Mouse (Mus musculus) adrenal gland, adult 18-20 months (tissue): ENCODE measurements around the gene Bean1. TPM values are rescaled to one million over a fixed set of nuclear protein-coding genes. Genes with fewer than 3 reads are reported as not detected.
A peak's percentile ranks its signal among the peaks of the same experiment; 100 is the strongest.
"Not testable (repeated sequence)": the region's sequence is repeated elsewhere in the genome, so short reads cannot be mapped to it uniquely, and the experiment has no call there.

Source experiments
- DNase-seq, 2 experiments: peaks; one replicate each; pipeline ENCODE4 v3.0.0; 2021 to 2022; ENCODE audit warnings: low spot score in 2 of 2
- total RNA-seq, 2 experiments: library from RNA; stranded (reverse); gene quantifications; 1 replicate in 1 of 2; 2 replicates in 1 of 2; pipeline ENCODE4 v1.2.3; 2021

Bean1 gene
- total RNA-seq, 2 experiments from 2014 or later = 6.3 to 12.0 TPM

- no peak for DNase-seq
These were observed 69.2 kb downstream of the Bean1 start for GRCm38 (mm10) chr8:104239418-104239861.

- DNase-seq = no peak
These were observed 71.9 kb downstream of the Bean1 start for GRCm38 (mm10) chr8:104242038-104242644.

GRCm38 (mm10) chr8:104246621-104247020 lies 76.4 kb downstream of the Bean1 start:
- no peak for DNase-seq

GRCm38 (mm10) chr8:104247054-104247907 lies 77.0 kb downstream of the Bean1 start:
- no peak for DNase-seq

GRCm38 (mm10) chr8:104247908-104248275 lies 77.7 kb downstream of the Bean1 start:
- peak in 1 of 2 experiments; percentile 15 for DNase-seq

- peak; percentile 75 to 79 for DNase-seq
These were observed 78.0 kb downstream of the Bean1 start, which contains the start of gene Tk2 for GRCm38 (mm10) chr8:104248276-104248675. Tk2 (minus strand) TSS chr8:104248558.

GRCm38 (mm10) chr8:104249442-104249996 lies 79.3 kb downstream of the Bean1 start:
- DNase-seq = no peak

GRCm38 (mm10) chr8:104250439-104251367 lies 80.5 kb downstream of the Bean1 start, which contains the start of gene Cklf:
Cklf (plus strand) TSS chr8:104250861.
- peak; percentile 84 to 87 for DNase-seq

- DNase-seq = peak in 1 of 2 experiments; percentile 17
These were observed 81.2 kb downstream of the Bean1 start for GRCm38 (mm10) chr8:104251461-104251860.

GRCm38 (mm10) chr8:104253016-104253415 lies 82.8 kb downstream of the Bean1 start:
- peak in 1 of 2 experiments; percentile 24 for DNase-seq

- DNase-seq = not testable (repeated sequence)
These were observed 91.6 kb downstream of the Bean1 start for GRCm38 (mm10) chr8:104261802-104262201.

- not testable (repeated sequence) for DNase-seq
These were observed 94.2 kb downstream of the Bean1 start for GRCm38 (mm10) chr8:104264271-104264935.

- no peak for DNase-seq
These were observed 98.1 kb downstream of the Bean1 start for GRCm38 (mm10) chr8:104268368-104268767.

Other genes starting within 250 kb of the Bean1 start
- gene Cdh5, start 68.8 kb upstream of the Bean1 start, total RNA-seq = 10 to 100 TPM; 33.9 to 41.2 TPM
- gene Tk2, start 78.1 kb downstream of the Bean1 start, total RNA-seq = 10 to 100 TPM; 69.6 to 72.9 TPM
- gene Cklf, start 80.4 kb downstream of the Bean1 start, total RNA-seq = 10 to 100 TPM; 66.6 to 78.6 TPM
- 1 to 10 TPM in 1 of 2 experiments, under 1 TPM in 1; 0.46 to 1.9 TPM for gene Cmtm2a, start 122.7 kb downstream of the Bean1 start, total RNA-seq
- not detected for gene Gm45711, start 139.6 kb downstream of the Bean1 start, total RNA-seq
- gene Cmtm1, start 139.7 kb downstream of the Bean1 start, total RNA-seq = under 1 TPM; 0.19 to 0.46 TPM
- not detected for gene Gm11020, start 151.1 kb downstream of the Bean1 start, total RNA-seq
- under 1 TPM in 1 of 2 experiments, not detected in 1; 0.45 TPM for gene Cmtm2b, start 151.8 kb downstream of the Bean1 start, total RNA-seq
- 10 to 100 TPM; 54.4 to 77.9 TPM for gene Cmtm3, start 169.0 kb downstream of the Bean1 start, total RNA-seq
- 10 to 100 TPM; 39.6 to 44.5 TPM for gene Cmtm4, start 225.4 kb downstream of the Bean1 start, total RNA-seq